Comparison of ENCODE assay signal across 23 mouse cellular contexts in the genomic region with DNA sequence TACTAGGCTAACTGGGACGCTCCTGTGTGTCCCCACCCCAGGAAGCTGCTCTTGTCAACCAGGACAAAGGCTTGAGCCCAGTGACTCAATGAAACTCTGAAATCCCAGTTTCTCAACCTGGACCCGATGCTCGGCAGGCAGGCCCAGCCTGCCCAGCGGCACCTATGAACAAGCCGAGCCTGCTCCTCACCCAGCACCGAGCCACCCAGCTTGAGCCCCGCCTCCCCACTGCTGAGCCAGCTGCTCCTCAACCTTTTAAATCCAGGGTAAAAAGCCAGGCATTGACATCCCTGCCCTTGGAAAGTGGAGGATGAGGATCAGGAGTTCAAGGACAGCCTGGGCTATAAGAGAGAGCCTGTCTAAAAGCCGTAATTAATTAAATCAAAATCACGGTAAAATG.
"Had no signal": no experiment of that assay in that cellular context is flagged by ENCODE, and none has a peak within 500 bp of the region (broad histone marks: within the 10 kb centered on the region; RNA-seq: fewer than 3 reads in every experiment).

No protein-coding gene starts in this region.

- H3K4me1 ChIP-seq: hindbrain, embryonic 15.5 days had no signal

- H3K4me2 ChIP-seq: heart, embryonic 11.5 days; heart, embryonic 13.5 days; heart, embryonic 15.5 days; hindbrain, embryonic 13.5 days; hindbrain, embryonic 15.5 days; limb, embryonic 13.5 days; liver, embryonic 13.5 days; liver, embryonic 15.5 days had no signal

- H3K4me3 ChIP-seq: heart, embryonic 13.5 days; heart, embryonic 15.5 days; hindbrain, embryonic 13.5 days; hindbrain, embryonic 15.5 days; layer of hippocampus, adult 2 months; left cerebral cortex, adult 2 months; limb, embryonic 13.5 days; liver, embryonic 13.5 days; liver, embryonic 15.5 days had no signal

- DNase-seq: gastrocnemius, postnatal 14 days; gastrocnemius, postnatal 36 days; heart, adult 18-20 months; heart, postnatal 14 days; heart, postnatal 36 days; kidney, adult 11 months; kidney, adult 8-10 months; kidney, postnatal 10 days; kidney, postnatal 25 days; kidney, postnatal 4 days; liver; liver, embryonic 13.5 days had no signal

- H3K9ac ChIP-seq: heart, embryonic 13.5 days; heart, embryonic 15.5 days; hindbrain, embryonic 13.5 days; hindbrain, embryonic 15.5 days; limb, embryonic 13.5 days; liver, embryonic 13.5 days; liver, embryonic 15.5 days had no signal

- H3K9me3 ChIP-seq: heart, embryonic 13.5 days; heart, embryonic 15.5 days; hindbrain, embryonic 13.5 days; hindbrain, embryonic 15.5 days; liver, embryonic 13.5 days had no signal

- H3K27me3 ChIP-seq: heart, embryonic 13.5 days; heart, embryonic 15.5 days; hindbrain, embryonic 13.5 days; hindbrain, embryonic 15.5 days; limb, embryonic 13.5 days had no signal

- H3K36me3 ChIP-seq: heart, embryonic 13.5 days; heart, embryonic 15.5 days; hindbrain, embryonic 13.5 days; hindbrain, embryonic 15.5 days; limb, embryonic 13.5 days; liver, embryonic 13.5 days; liver, embryonic 15.5 days had no signal

- ATAC-seq: hindbrain, postnatal 0 days; intestine, embryonic 16.5 days had no signal

- H3K27ac ChIP-seq: heart, embryonic 13.5 days; heart, embryonic 15.5 days; hindbrain, embryonic 13.5 days; hindbrain, embryonic 15.5 days; hindbrain, postnatal 0 days; layer of hippocampus, adult 2 months; left cerebral cortex, adult 2 months; limb, embryonic 13.5 days; liver, embryonic 13.5 days; liver, embryonic 15.5 days had no signal
